Mouse (Mus musculus) splenic B cell, adult 2 months (primary cell): ENCODE results near the gene Bak1.
A peak's percentile ranks its signal among the peaks of the same experiment; 100 is the strongest.

Experiments used
- DNase-seq: peaks from one replicate; pipeline ENCODE4 v3.0.0-alpha.2; 2011; ENCODE audit warnings: low read depth, low spot score
- H3K27me3 ChIP-seq: 2 replicates; pipeline ENCODE4 v1.6.1; 2012; ENCODE audit warnings: mild to moderate bottlenecking, low read length, moderate library complexity, mixed read lengths; ENCODE audit not compliant: control insufficient read depth, poor library complexity, insufficient read depth, severe bottlenecking
- H3K36me3 ChIP-seq: 2 replicates; pipeline ENCODE4 v1.6.1; 2012; ENCODE audit warnings: mild to moderate bottlenecking, low read length, moderate library complexity, mixed read lengths; ENCODE audit not compliant: control insufficient read depth, poor library complexity, insufficient read depth, severe bottlenecking

Gene Bak1

DNA sequence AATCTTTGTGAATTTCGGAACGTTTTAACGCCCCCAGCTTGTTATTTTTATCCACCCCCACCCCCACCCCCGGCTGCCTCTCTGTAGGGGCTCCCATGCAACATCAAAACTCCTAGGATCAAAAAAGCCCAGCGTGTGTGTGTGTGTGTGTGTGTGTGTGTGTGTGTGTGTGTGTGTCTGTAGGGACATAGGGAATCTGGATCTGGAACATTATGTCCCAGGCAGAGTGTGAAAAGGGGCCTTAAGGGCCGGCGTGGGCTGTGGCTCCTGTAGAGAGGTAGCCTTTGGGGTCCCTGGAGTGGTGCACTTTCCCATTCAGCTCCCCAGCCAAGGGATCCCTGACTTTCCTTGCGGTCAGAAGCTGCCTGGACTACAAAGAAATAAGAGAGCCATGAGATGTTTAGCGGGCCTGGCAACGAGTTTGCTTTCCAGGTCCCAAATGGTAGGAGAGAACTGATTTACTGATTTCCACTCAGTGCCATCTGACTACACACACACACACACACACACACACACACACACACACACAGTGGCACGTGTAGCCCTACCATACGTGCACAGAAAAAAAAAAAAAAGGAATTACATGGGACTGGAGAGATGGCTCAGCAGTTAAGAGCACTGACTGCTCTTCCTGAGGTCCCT is 10.1 kb downstream of the Bak1 start:
- no peak for DNase-seq
- H3K27me3 ChIP-seq, result no peaks in the 10 kb centered on the region
- H3K36me3 ChIP-seq, result peaks cover 10% of the 10 kb centered on the region

DNA sequence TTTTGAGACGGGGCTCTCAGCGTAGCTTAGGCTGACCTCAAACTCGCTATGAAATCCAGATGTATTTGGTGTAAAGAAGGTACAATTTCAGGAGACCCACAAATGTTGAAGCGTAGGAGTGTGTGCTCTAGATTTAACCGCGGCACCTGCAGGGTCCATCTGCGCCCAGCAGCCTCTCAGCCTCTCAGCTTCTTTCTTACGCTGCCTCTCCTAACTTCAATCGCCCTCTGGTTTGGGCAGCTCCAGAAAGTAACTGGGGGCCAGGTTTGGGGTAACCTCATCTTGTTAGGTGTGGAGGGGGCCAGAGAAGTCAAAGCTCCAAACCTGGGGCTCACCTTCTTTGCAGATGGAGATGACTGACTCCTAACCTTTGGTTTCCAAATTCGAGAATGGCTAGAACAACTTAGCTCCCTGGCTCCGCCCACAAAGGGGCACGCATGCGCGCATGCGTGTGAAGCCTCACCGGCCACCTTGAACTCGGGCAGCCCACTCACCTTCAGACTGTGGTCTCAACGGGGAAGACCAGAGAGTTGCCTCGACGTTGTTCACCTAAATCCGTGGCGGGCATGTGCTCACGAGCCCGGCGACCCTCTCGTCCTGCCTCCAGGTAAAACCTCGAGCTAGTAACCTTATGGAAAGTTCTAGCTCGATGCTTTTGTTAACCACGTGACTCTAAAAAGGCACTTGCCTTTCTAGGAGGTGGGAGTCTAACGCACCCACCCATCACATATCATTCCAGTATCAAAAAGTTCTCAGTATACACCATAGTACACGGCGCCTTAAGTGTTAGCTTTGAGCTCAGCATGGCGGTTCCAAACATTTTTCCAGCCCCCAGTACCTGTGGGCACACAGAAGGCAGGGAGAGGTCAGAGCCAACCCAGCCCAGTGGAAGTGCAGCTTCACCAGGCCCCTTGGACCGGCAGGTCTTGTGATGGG is 11.0 kb downstream of the Bak1 start:
- Histone ChIP-seq H3K36me3 (peaks cover 8% of the 10 kb centered on the region; the same call in 1 of the 2 replicates), H3K27me3 (no peaks in the 10 kb centered on the region)
- peak; percentile 93 for DNase-seq

DNA sequence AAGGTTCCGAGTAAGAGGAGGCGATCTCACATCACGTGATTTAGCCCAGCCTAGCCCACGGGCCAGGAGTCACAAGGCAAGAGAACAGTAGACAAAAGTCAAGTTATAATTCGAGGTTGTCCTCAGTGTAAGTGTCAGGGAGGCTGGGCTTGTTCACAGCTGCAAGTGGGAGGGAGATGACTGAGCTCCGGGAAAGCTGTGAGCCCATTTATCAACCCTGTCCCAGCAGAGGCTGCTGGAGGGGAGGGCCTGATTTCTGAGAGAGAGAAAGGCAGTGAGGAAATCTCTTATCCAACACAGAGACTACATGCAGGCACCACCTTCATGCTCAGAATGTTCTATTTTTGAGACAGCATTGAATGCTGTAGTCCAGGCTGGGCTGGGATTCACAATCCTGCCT is 15.9 kb downstream of the Bak1 start:
- Histone ChIP-seq H3K27me3 (no peaks in the 10 kb centered on the region), H3K36me3 (no peaks in the 10 kb centered on the region)
- no peak for DNase-seq

DNA sequence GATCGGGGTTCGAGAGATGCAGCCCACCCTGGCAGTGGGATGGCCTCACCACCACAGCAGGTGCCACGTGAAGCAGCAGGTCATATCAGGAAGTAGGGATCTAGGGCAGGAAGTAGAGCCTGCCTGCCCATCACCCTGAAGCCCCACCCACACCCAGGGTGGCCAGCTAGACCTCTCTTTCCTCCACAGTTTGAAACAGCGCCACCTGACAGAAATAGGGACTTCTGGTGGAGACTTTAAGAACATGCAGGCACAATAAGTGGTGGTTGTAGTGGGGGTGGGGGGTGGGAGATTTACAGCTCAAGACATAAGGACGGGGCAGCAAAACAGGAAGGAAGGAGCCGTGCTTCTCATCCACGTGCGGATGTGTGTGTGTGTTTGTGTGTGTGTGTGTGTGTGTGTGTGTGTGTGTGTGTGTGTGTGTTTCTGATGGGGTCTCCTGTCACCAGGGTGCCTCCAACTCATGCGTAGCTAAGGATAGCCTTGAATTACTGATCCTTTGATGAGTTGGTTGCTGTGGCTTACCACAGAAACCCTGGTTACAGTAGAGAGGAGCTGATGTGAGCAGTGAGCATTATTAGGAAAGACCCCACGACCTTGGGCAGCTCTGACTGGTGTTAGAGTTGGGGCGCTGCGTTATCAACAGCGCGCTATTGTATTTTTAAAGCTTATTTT is 16.7 kb downstream of the Bak1 start:
- peak; percentile 83 for DNase-seq
- H3K36me3 ChIP-seq, result no peaks in the 10 kb centered on the region
- H3K27me3 ChIP-seq, result no peaks in the 10 kb centered on the region

DNA sequence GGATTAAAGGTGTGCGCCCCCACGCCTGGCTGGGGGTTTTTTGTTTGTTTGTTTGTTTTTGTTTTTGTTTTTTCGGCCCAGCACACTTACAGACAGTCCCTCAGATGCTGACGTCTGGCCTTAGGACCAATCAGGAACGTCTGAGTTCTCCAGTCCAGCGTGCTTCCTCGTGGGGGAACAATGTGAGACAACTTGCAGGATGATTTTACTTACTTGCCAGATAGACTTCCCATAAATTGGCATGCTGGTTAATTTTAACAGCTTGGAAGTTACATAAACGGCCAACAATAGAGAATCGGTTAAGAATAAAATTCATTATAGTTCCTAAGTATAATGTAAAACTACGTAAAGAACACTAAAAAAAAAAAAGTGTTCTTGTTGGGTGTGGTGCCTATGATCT is 17.6 kb downstream of the Bak1 start:
- DNase-seq, result no peak
- Histone ChIP-seq H3K36me3 (no peaks in the 10 kb centered on the region), H3K27me3 (no peaks in the 10 kb centered on the region)

DNA sequence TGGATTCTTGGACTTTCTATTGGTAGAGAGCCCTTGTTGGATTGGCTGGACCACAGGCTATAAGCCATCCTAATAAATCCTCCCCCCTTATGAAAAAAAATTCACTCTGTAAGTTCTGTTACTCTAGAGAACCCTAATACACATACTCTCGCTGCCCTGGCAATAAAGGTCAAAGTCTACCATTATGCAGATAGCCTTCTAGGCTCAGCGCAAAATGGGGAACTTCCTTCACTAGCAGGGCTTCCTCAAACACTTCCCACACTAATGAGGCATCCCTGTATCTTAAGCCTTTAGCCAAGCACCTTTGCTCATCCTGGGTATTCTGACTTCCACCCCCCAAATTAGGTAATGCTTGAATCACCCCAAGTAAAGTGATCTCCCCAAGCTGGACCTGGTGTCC is 20.5 kb downstream of the Bak1 start:
- H3K36me3 ChIP-seq, result no peaks in the 10 kb centered on the region
- peak; percentile 26 for DNase-seq
- no peaks in the 10 kb centered on the region for H3K27me3 ChIP-seq

DNA sequence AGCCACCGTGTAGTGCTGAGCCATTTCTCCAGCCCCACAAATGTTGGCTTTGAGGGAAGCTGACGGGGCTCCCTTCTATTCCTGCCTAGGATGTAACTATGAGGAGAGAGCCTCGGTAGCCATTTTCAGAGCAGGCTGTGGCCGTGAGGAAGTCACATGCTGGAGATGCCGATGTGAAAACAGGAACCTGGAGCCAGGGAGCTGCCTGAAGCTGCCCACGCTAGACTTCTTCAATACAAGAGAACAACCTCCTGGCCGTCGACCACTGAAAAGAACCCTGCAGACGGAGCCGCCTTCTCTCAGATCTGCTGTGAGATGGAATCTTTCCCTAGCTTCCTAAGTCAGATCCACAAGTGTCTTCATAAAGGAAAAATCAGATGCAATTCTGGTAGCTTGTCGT is 23.2 kb downstream of the Bak1 start:
- no peaks in the 10 kb centered on the region for H3K27me3 ChIP-seq
- no peak for DNase-seq
- H3K36me3 ChIP-seq, result no peaks in the 10 kb centered on the region

DNA sequence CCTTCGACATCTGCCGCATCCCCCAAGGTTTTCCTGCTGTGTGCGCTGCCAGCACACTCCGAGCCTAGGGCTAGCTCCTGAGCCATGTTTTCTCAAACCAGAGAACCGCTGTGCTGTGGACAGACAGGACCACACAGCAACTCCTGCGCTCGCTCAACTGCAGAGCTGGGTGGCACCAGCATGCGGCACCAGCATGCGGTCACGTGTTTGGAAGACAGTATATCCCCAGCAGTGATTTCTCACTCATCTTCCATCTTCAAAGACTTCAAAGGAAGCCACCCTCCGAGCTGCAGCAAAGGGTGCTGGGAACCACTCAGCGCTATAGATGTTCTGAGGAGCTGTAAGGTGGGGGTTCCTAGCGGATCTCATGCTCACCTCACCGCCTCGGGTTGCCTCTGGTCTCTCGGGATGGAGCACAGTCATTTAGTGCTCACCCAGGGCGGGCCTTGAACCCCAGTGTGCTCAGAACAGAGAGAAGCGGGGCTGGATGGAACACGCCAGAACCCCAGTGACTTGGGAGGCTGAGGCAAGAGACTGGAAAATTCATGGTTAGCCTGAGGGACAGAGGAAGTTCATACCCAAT is 23.8 kb downstream of the Bak1 start:
- H3K27me3 ChIP-seq, result no peaks in the 10 kb centered on the region
- no peak for DNase-seq
- H3K36me3 ChIP-seq, result no peaks in the 10 kb centered on the region

DNA sequence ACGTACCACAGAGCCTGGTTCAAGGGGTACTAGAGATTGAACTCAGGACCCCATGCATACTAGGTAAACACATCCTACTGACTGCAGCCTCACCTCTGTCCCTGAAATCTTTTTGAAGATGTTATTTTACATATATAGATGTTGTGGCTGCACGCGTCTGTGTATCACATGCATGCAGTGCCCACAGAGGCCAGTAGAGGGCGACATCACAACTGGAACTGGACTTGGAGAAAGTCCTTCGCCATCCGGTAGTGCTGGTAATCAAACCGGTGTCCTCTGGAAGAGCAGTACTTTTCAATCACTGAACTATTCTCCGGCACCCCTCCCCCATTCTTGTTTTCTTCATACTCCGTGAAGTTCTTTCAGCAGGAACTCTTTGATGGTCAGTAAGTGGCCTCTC is 24.4 kb downstream of the Bak1 start:
- Histone ChIP-seq H3K36me3 (no peaks in the 10 kb centered on the region), H3K27me3 (no peaks in the 10 kb centered on the region)
- peak; percentile 73 for DNase-seq

DNA sequence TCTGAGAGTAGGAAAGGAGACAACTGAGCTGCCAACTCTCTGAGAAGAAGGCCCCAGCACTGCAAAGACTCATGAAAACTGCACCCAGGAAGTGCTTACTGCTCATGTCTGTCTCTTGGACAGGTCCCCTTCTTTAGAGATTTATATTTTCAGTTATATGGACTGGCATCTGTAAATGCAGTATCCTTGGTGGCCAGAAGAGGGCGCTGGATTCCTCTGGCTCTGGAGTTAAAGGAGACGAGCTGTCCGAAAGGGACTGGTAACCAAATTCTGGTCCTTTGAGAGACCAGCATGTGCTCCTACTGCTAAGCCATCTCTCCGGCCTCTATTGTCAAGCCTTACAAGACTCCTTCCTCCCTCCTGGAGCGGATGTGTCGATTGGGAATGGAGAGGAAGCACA is 26.9 kb downstream of the Bak1 start:
- no peaks in the 10 kb centered on the region for H3K27me3 ChIP-seq
- no peaks in the 10 kb centered on the region for H3K36me3 ChIP-seq
- peak; percentile 74 for DNase-seq

DNA sequence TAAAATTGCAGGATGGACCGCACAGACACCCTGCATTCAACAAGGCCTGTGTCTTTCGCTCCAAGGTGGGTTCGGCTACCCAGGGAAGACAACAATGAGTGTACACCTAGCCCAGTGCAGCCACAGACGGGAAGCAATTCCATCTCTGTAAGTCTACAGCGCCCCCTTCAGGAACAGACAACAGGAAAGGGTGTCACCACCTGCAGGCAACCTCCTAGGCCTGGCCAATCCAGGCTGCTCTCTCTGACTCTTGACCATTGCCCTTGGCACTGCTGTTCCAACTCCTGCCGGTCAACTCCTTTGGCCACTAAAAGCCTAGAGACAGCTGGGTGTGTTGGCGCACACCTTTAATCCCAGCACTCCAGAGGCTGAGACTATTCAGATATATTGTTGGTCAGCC is 27.7 kb downstream of the Bak1 start:
- DNase-seq, result peak; percentile 78
- Histone ChIP-seq H3K36me3 (no peaks in the 10 kb centered on the region), H3K27me3 (no peaks in the 10 kb centered on the region)

DNA sequence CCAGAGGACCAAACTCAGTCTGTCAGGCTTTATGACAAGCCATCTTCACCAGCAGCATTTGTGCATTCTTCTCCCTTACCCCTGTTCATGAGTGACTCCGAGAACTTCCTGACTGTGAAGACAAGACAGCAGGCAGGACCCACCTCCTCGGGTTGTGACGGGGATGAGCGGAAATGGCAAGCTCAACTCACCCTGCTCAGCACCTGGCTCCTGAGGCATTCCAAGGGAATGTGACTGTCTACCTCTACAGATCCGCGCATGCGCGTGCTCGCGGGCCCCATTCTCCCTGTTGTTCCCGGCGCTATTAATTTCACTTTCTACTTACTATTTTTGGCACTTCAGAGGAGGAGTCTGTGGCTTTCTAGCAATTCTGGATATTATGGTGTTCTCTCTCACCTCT is 28.8 kb downstream of the Bak1 start:
- DNase-seq, result peak; percentile 19
- Histone ChIP-seq H3K27me3 (no peaks in the 10 kb centered on the region), H3K36me3 (no peaks in the 10 kb centered on the region)

DNA sequence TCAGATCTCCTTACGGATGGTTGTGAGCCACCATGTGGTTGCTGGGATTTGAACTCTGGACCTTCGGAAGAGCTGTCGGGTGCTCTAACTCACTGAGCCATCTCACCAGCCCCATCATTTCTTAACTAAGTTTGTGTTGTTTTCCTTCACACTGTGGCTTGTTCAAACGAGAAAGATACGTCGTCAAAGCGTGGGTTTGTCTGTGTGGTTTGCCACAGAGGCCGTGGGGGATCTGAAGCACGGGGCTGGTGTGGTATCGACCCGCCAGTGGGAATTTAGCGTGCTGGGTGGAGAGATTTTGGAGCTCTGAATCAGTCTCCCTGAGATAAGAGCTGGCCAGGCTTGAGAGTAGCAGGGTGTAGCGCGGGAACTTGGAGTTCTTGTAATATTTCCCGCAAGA is 30.5 kb downstream of the Bak1 start:
- Histone ChIP-seq H3K27me3 (no peaks in the 10 kb centered on the region), H3K36me3 (no peaks in the 10 kb centered on the region)
- DNase-seq, result no peak

DNA sequence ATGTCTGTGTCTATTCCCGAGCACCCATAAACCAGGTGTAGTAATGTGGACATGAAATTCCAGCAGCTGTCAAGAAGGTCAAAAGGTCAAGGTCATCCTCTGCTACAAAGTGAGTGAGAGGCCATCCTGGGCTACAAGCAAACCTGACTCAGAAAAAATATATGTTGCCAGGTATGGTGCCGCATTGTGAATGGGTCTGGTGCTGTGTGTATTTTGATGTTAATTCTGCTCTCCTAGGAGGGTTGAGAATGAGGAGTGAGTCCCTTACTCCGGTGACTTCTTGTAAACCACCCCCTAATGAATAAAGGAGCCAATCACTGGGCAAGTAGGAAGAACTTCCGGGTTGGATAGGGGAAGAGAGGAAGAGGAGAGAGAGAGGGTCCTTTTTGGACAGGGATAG is 31.1 kb downstream of the Bak1 start:
- DNase-seq, result no peak
- H3K27me3 ChIP-seq, result no peaks in the 10 kb centered on the region
- H3K36me3 ChIP-seq, result no peaks in the 10 kb centered on the region

DNA sequence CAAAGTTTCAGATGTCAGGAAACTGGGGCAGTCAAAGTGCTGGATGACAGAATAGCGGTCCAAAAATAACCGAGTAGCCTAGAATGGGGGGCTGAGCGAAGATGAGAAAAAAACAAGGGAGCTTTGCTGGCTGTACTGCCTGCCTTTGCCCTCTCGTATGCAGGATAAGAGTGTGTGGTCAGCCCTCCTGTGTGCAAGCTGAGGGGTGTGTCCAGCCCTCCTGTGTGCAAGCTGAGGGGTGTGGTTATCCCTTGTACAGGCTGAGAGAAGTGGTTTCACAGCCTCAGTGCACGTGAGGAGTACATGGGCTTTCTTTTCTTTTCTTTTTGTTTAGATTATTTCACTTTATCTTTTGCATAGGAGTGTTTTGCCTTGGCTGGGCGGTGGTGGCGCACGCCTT is 33.2 kb downstream of the Bak1 start:
- Histone ChIP-seq H3K36me3 (no peaks in the 10 kb centered on the region), H3K27me3 (no peaks in the 10 kb centered on the region)
- DNase-seq, result no peak
